Mouse (Mus musculus): ENCODE results near the gene Fndc8. TPM values are rescaled to one million over a fixed set of nuclear protein-coding genes. Genes with fewer than 3 reads are reported as not detected.

Gene Fndc8
- polyA plus RNA-seq, 1 experiment, result 0.13 TPM

GRCm38 (mm10) chr11:82860759-82861158 lies 31.2 kb upstream of the Fndc8 start:
- Histone ChIP-seq H3K27ac (ENCODE audit: insufficient read depth, low read depth, low read length) (no peak overlapping the region), H3K27me3 (ENCODE audit: control insufficient read depth, insufficient read depth, low read length) (no peaks in the 10 kb centered on the region), H3K4me3 (ENCODE audit: low read depth, low read length) (no peak overlapping the region), H3K4me1 (ENCODE audit: control insufficient read depth, insufficient read depth, insufficient read length, low read length) (peaks cover 12% of the 10 kb centered on the region; the same call in 1 of the 2 replicates), H3K36me3 (ENCODE audit: control insufficient read depth, insufficient read depth, low read length) (no peaks in the 10 kb centered on the region)
- TF ChIP-seq CTCF (IDR thresholded peaks at IDR 0.05; ENCODE audit: extremely low read depth, insufficient read length, insufficient replicate concordance, low read depth, low read length), result no peak
- TF ChIP-seq POLR2A (IDR thresholded peaks at IDR 0.05; ENCODE audit: low read depth, low read length), result no peak
- 79% methylated on average over 6 of the region's 6 CpGs for WGBS

GRCm38 (mm10) chr11:82861558-82861957 lies 30.4 kb upstream of the Fndc8 start:
- no peaks in the 10 kb centered on the region for H3K36me3 ChIP-seq (ENCODE audit: control insufficient read depth, insufficient read depth, low read length)
- no peak overlapping the region for H3K4me3 ChIP-seq (ENCODE audit: low read depth, low read length)
- H3K27me3 ChIP-seq (ENCODE audit: control insufficient read depth, insufficient read depth, low read length), result no peaks in the 10 kb centered on the region
- H3K4me1 ChIP-seq (ENCODE audit: control insufficient read depth, insufficient read depth, insufficient read length, low read length), result peaks cover 12% of the 10 kb centered on the region; the same call in 1 of the 2 replicates
- no peak overlapping the region for H3K27ac ChIP-seq (ENCODE audit: insufficient read depth, low read depth, low read length)
- TF ChIP-seq POLR2A (IDR thresholded peaks at IDR 0.05; ENCODE audit: low read depth, low read length) (no peak), CTCF (IDR thresholded peaks at IDR 0.05; ENCODE audit: extremely low read depth, insufficient read length, insufficient replicate concordance, low read depth, low read length) (no peak)
- WGBS, result 27% methylated on average over 8 of the region's 8 CpGs

- Histone ChIP-seq H3K27ac (ENCODE audit: insufficient read depth, low read depth, low read length) (no peak overlapping the region), H3K36me3 (ENCODE audit: control insufficient read depth, insufficient read depth, low read length) (no peaks in the 10 kb centered on the region), H3K4me3 (ENCODE audit: low read depth, low read length) (no peak overlapping the region), H3K27me3 (ENCODE audit: control insufficient read depth, insufficient read depth, low read length) (no peaks in the 10 kb centered on the region), H3K4me1 (ENCODE audit: control insufficient read depth, insufficient read depth, insufficient read length, low read length) (peaks cover 12% of the 10 kb centered on the region; the same call in 1 of the 2 replicates)
- TF ChIP-seq POLR2A (IDR thresholded peaks at IDR 0.05; ENCODE audit: low read depth, low read length), result no peak
- TF ChIP-seq CTCF (IDR thresholded peaks at IDR 0.05; ENCODE audit: extremely low read depth, insufficient read length, insufficient replicate concordance, low read depth, low read length), result no peak
- WGBS, result 77% methylated on average over 9 of the region's 9 CpGs
Measured at GRCm38 (mm10) chr11:82862638-82863037, 29.3 kb upstream of the Fndc8 start.

- no peak for TF ChIP-seq POLR2A (IDR thresholded peaks at IDR 0.05; ENCODE audit: low read depth, low read length)
- no peak for TF ChIP-seq CTCF (IDR thresholded peaks at IDR 0.05; ENCODE audit: extremely low read depth, insufficient read length, insufficient replicate concordance, low read depth, low read length)
- Histone ChIP-seq H3K36me3 (ENCODE audit: control insufficient read depth, insufficient read depth, low read length) (no peaks in the 10 kb centered on the region), H3K4me3 (ENCODE audit: low read depth, low read length) (no peak overlapping the region), H3K27ac (ENCODE audit: insufficient read depth, low read depth, low read length) (no peak overlapping the region), H3K4me1 (ENCODE audit: control insufficient read depth, insufficient read depth, insufficient read length, low read length) (peaks cover 12% of the 10 kb centered on the region; the same call in 1 of the 2 replicates), H3K27me3 (ENCODE audit: control insufficient read depth, insufficient read depth, low read length) (no peaks in the 10 kb centered on the region)
- WGBS, result 31% methylated on average over 2 of the region's 2 CpGs
Measured at GRCm38 (mm10) chr11:82863059-82863458, 28.9 kb upstream of the Fndc8 start.

- Histone ChIP-seq H3K4me3 (ENCODE audit: low read depth, low read length) (no peak overlapping the region), H3K27ac (ENCODE audit: insufficient read depth, low read depth, low read length) (no peak overlapping the region), H3K4me1 (ENCODE audit: control insufficient read depth, insufficient read depth, insufficient read length, low read length) (peaks cover 12% of the 10 kb centered on the region; the same call in 1 of the 2 replicates), H3K36me3 (ENCODE audit: control insufficient read depth, insufficient read depth, low read length) (no peaks in the 10 kb centered on the region), H3K27me3 (ENCODE audit: control insufficient read depth, insufficient read depth, low read length) (no peaks in the 10 kb centered on the region)
- WGBS, result 19% methylated on average over 4 of the region's 4 CpGs
- TF ChIP-seq CTCF (IDR thresholded peaks at IDR 0.05; ENCODE audit: extremely low read depth, insufficient read length, insufficient replicate concordance, low read depth, low read length) (no peak), POLR2A (IDR thresholded peaks at IDR 0.05; ENCODE audit: low read depth, low read length) (no peak)
Measured at GRCm38 (mm10) chr11:82863488-82863931, 28.4 kb upstream of the Fndc8 start.

- Histone ChIP-seq H3K27ac (ENCODE audit: insufficient read depth, low read depth, low read length) (no peak overlapping the region), H3K27me3 (ENCODE audit: control insufficient read depth, insufficient read depth, low read length) (no peaks in the 10 kb centered on the region), H3K36me3 (ENCODE audit: control insufficient read depth, insufficient read depth, low read length) (no peaks in the 10 kb centered on the region), H3K4me3 (ENCODE audit: low read depth, low read length) (no peak overlapping the region), H3K4me1 (ENCODE audit: control insufficient read depth, insufficient read depth, insufficient read length, low read length) (peaks cover 12% of the 10 kb centered on the region; the same call in 1 of the 2 replicates)
- WGBS, result 84% methylated on average over 10 of the region's 10 CpGs
- no peak for TF ChIP-seq POLR2A (IDR thresholded peaks at IDR 0.05; ENCODE audit: low read depth, low read length)
- no peak for TF ChIP-seq CTCF (IDR thresholded peaks at IDR 0.05; ENCODE audit: extremely low read depth, insufficient read length, insufficient replicate concordance, low read depth, low read length)
Measured at GRCm38 (mm10) chr11:82865957-82866356, 26.0 kb upstream of the Fndc8 start.

- Histone ChIP-seq H3K4me1 (ENCODE audit: control insufficient read depth, insufficient read depth, insufficient read length, low read length) (peaks cover 4% of the 10 kb centered on the region; the same call in 1 of the 2 replicates), H3K27ac (ENCODE audit: insufficient read depth, low read depth, low read length) (no peak overlapping the region), H3K36me3 (ENCODE audit: control insufficient read depth, insufficient read depth, low read length) (no peaks in the 10 kb centered on the region), H3K27me3 (ENCODE audit: control insufficient read depth, insufficient read depth, low read length) (no peaks in the 10 kb centered on the region), H3K4me3 (ENCODE audit: low read depth, low read length) (no peak overlapping the region)
- WGBS, result 60% methylated on average over 7 of the region's 7 CpGs
- TF ChIP-seq CTCF (IDR thresholded peaks at IDR 0.05; ENCODE audit: extremely low read depth, insufficient read length, insufficient replicate concordance, low read depth, low read length) (no peak), POLR2A (IDR thresholded peaks at IDR 0.05; ENCODE audit: low read depth, low read length) (no peak)
Measured at GRCm38 (mm10) chr11:82866850-82867564, 24.9 kb upstream of the Fndc8 start.
